Mouse (Mus musculus) spleen, postnatal 10 days (tissue): ENCODE measurements around the gene Trpc1.

ENCODE experiments used
- DNase-seq, 2 experiments: peaks; one replicate each; pipeline ENCODE4 v3.0.0; 2021 to 2022; ENCODE audit warnings: low spot score in 2 of 2

Gene Trpc1

DNA sequence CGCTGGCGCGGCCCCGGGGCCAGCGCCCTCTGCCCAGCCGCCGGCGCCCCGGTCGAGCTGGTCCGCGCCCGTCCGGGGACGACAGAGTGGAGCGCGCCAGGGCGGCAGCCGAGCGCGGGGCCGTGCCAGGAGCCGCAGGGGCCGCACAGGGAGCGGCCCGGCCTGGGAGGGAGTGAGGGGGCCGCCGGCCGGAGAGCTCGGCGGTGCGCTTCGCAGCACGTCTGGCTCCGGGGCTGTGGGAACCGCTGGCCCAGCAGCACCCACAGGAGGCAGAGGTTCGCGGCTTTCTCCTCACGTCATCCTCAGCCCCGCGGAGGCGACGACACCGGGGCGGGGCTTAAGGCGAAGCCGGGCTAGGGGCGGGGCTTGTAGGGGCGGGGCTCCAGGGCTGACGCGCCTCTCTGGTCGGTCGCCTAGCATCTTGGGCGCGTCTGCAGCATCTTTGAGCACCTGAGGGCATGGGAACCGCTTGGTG is at the start of gene Trpc1:
Gene Trpc1, minus strand, starts transcription at position 339 of the 475 bp plus-strand sequence.
- peak; percentile 25 to 70 for DNase-seq

DNA sequence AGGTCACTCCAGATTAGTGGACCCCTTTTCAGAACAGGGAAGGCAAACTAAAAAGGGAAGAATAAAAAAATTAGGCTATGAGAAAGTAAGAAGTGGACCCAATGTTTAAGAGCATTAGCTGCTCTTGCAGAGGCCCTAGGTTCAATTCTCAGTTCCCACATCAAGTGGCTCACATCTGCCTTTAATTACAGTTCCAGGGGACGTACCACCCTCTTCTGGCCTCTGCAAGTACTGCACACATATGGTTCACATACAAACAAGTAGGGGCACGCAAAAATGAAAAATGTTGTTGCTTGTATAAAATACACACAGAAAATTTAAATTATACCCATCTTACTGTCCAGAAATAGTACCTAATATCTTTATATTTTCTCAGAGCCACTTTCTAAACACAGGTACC is 46.1 kb upstream of the Trpc1 start:
- no peak for DNase-seq

DNA sequence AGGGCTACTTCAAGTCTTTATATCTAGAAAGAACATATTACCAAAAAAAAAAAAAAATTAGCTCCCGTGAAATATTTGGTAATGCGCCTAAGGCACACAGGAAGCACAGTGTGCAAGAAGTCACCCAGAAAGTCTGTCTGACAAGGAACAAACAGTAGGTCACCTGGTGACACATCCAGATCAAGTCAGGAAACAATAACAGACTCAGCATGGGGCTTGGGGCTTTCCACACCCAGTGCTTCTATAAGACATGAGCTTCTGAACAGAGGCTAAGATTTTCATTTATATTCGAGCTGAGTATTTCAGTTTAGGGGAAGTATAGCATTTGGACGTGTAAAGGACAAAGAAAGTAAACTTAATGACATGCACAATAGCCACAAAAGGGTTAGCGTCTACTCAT is 45.7 kb upstream of the Trpc1 start:
- no peak for DNase-seq

DNA sequence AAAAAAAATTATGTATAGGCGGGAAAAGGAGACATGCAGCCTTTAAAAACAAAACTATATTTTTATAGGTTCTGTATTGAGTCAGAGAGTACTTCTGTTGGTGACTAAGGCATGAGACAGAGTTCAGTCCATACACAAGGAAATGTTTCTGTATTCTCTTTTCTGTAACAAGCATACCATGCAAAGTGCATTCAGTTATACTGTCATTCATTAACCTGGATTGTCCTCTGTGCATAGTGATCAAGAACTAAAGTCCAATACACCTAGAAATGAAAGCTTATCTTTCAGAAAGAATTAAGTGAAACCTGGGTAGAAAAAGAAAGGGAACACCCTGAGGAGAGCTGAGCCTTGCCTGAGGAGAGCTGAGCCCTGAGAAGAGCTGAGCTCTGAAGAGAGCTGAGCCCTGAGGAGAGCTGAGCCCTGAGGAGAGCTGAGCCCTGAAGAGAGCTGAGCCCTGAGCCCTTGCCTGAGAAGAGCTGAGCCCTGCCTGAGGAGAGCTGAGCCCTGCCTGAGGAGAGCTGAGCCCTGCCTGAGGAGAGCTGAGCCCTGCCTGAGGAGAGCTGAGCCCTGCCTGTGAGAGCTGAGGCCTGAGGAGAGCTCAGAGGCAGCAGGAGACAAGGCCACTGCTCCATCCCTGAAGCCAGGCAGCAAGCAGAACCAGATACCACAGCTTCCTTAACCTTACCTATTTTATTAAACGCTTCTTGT is 45.1 kb upstream of the Trpc1 start:
- no peak for DNase-seq

DNA sequence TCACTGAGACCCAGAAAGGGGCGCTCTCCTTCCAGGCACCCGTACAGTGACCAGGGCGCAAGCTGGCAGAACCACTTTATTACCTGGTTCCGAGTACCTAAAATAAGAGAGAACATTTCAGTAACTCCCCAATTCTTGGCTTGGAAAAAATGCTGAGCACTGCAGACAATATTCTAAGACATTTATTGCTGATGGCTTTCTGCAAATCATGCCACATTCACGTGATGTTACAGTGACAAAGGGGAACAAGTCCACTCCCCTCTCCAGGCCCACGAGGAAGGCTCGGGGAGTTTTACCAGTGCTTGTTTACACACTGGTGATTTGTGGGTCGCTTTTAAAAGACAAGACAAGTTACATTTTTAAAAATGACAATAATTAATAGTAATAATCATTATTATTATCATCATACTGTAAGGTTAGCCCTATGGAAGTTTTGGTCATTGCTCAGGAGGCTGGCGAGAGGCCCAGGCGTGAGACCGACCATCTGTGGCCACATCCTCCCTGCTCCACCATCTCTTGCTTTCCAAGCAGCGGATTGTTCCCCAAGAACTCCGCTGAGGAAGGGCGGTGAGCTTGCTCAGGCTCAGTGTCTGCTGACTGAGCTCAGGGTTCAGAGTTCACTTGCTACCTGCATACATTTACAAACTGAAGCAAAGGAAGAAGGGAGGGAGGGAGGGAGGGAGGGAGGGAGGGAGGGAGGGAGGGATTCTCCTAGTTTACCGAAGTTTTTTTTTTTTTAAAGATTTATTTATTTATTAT is 44.0 kb upstream of the Trpc1 start:
- DNase-seq = no peak

DNA sequence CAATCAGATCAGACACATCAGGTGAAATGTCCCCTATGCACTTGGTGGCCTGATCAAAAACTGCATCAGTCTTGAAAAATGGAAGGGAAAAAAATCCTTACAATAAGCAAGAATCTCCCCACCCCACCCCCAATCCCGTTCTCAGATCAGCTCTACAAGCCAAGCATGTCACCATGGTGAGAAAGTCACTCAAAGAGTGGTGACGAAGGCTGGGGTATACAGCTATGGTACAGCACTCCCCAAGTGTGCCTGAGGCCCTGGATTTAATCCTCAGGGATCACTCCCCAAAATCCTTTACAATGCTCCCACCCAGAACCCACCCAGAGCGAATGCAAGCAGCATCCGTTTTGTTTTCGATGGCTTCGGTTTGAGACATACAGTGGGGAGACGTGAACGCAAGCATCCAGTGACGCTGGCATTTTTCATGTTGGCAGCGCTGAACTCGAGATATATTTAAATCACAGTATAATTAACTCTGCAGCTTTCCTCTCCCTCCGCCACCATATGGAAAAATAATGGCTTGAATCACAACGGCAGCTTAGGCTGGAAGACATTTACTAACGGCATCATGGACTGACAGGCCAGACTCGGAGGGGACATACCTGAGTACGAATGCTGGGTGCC is 34.8 kb upstream of the Trpc1 start:
- DNase-seq = no peak

DNA sequence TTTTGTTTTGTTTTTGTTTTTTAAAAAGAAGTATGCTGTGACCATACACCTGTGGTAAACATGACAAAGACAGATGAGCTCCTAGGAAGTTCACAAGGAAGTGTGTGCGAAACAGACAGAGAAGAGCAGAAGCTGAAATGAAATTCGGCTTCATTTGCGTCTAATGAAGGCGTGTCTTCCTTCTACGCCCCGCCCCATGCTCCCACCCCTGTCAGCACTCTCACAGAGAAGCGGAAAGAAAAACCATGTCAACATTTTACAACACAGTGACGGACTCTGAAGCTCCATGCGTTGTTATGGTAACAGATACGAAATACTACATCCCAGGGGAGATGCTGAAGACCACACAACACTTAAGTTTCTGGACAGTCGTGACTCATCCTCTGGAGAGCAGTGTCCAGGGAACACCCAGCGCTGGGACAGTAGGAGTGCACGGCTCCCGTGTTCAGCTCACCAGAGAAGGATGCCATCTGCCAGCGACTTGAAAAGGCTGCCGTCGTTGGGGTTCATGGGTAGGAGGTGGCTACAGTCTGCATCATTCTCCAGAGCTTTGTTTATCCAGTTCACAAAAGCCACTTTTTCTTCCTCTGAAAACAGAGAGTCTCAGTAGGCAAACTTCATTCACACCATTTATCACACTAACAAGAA is 33.6 kb upstream of the Trpc1 start:
- DNase-seq = no peak

DNA sequence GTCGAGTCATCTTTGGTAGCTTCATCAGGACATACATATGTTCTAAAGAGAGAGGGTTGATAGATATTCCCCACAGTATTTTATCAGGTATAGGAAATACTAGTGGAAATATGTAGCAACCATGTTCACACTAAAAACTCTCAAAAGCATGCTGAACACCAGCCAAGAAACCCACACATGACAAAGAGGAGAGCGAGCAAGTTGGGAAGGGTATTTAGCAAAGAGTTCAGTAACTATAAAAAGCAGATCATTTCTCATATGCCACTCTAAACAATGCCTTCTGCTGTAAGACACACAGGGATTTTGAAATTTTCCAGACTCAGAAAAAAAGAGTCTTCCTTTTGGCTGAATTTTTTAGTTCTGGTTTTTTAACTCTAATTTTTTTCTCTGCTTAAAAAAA is 21.5 kb upstream of the Trpc1 start:
- no peak for DNase-seq

DNA sequence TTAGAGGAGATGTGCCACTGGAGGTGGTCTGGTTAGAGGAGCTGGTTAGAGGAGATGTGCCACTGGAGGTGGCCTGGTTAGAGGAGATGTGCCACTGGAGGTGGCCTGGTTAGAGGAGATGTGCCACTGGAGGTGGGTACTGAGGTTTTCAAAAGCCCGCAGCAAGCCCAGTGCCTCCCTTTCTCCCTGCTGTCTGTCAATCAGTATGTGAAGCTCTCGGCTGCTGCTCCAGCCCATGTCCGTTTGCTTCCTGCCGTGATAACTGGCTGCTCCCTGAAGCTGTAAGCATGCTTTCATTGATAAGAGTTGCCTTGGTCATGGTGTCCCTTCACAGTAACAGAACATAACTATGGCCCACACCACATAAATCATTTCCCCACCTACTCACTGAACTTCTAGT is 13.0 kb upstream of the Trpc1 start:
- no peak for DNase-seq

DNA sequence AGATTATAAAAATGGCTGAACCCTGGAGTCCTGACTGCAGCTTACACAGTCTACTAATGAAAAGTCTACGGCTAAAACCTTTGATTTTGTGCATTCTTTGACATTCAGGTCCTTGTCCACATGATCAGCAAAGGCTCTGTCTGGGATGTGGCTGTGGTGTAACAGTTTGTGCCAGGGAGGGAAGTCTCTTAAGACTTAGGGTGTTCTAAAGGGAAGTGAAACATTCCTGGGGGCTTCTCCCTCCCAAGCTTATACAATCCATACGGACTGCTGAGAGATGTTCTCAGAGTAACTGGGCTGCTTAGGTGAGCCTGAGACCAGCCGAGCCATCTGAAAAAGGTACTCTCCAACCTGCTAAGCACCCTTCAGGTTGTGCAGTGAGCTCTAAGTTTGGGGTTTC is 12.1 kb upstream of the Trpc1 start:
- DNase-seq = no peak

DNA sequence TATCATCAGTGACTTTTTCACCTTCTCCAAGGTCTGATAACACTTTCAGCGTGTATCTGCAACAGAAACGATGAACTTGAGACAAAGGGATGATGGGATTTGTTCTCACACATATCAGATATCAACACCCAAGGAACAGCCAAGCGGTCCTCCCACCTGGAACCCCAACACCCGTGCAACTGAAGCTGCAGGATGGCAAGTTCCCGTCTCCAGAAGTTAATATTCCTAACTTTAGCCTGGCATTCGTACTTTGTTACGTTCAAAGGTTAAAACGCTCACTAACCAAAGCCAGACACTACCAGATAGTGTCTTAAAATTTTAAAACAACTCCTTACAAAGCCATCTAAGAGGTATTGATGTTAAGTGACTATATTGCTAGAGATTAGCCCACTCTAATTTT is 11.2 kb upstream of the Trpc1 start:
- DNase-seq = no peak

DNA sequence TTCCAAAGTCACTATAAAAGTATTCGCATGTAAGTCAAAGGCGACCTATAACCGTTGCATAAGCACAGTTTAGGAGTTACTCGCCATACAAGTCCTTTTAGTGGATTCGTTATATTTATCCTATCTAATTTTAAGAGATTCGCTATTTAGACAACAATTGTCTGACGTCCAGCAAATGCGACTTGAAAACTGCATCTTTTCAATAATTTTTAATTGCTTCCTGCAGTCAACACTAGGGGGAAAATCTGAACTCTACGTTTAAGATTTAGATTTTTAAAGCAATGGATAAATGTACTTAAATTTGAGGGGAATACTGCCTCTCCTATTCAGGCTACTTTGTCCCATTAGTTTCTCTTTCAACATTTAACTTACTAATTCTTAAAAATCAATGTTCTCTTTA is 571 bp upstream of the Trpc1 start:
- DNase-seq = no peak

DNA sequence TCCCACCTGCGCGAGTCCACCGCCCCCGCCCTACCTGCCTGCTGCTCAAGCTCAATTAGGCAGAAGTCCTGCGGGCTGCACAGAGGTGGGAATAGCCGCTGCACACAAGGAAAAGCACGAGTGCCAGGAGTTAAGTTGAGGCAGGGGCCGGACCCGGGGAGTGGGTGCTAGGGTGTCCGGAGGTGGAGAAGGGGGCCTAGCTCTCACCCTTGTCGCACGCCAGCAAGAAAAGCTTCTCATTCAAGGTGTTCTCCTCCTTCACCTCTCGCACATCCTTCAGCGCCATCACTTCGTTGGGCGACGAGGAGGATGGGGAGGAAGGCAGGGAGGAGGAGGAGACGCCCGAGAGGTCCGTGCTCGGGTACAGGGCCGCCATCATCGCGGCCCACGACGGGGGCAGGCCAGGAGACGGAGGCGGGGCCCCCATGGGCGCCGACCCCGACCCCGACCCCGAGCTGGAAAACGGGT is 680 bp downstream of the Trpc1 start:
- DNase-seq = no peak

DNA sequence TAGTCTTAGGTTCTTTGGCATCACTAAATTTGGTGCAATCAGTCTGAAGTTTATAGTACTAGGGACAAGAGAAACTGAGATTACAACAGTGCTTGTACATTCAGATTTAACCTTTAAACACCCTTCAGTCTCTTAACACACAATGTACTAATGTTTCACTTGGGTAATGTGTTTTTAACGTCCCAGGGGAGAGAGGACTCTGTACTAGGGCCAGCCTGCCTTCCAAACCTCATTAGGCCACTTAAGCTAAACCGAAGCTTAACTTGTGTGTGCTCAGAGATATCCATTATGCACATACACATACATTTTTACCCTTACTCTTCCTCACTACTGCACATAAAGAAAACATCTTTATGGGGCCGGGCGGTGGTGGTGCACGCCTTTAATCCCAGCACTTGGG is 2.9 kb downstream of the Trpc1 start:
- DNase-seq = no peak

DNA sequence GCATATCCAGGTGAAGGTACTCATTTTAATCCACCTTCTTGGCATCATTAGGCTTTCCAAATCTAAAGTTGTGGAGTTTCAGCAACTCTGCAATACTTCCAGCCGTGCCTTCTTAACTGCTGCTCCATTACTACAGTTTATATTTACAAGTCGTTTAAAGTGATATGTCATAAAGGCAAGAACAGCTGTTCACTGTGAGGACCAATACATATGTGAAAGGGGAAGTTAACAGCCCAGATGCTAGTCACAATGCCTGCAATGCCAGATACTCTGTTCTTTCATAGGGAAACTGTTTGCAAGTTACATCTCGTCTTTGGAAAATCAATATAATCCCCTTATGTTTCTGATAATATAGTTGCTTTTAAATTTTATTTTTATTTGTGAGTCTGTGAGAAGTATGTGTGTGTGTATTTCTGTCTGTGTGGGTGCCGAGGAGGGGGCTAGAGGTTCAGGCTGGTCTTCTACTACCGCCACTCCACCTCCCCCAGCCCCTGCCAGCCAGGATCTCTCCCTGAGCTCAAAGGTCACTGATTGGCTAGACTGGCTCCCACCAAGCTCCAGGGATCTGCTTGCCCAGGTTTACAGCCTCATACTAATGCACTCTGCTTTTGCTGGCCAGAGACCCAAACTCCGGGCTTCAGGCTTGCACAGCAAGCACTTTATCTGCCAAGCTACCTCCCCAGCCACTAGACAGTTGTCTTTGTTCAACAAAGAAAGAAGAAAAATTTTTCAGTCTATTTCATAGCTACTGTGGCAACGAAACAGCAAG is 5.1 kb downstream of the Trpc1 start:
- DNase-seq = no peak

DNA sequence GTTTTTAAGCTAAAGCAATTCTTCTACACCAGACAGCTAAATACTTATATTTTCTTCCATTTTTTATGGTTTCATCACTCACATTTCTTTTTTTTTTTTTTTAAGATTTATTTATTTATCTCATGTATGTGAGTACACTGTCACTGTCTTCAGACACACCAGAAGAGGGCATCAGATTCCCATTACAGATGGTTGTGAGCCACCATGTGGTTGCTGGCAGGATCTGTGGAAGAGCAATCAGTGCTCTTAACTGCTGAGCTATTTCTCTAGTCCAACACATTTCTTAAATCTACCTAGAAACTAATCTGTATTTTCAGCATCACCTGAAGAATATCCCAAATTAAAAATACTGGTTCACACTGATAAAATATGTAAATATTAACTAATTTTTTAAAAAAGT is 13.9 kb downstream of the Trpc1 start:
- no peak for DNase-seq

DNA sequence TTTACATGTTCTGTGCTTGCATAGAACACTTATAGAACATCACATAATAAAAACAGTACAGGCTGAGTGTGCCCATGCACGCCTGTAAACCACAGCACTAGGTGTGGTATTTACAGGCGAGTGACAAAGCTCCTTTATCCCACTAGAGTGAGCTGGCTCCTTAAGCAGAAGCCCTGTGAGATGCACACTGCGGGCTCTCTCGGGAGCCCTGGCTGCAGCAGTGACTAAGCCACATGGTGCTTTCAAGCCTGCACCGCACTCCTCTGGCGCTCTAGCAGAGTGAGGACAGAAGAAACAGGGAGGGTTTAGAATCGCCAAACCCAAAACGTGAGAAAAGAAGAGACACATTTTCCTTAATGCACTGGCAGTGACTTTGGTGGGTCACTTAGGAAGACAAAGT is 37.6 kb downstream of the Trpc1 start:
- no peak for DNase-seq

DNA sequence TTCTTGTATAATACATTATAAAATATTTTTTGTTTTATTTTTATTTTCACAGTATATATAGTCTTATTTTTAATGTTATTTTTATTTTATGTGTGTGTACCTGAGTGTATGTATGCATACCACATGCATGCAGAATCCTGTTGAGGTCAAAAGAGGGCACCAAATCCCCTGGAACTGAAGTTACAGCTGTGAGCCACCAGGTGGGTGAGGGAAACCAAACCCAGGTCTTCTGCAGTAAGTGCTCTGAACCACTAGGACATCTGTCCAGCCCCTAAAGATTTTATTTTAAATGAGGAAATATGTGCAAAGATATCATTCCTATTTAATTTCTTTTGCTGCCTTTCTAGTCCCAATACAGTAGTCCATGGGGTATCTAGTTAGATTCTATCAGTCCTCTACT is 41.2 kb downstream of the Trpc1 start:
- no peak for DNase-seq

DNA sequence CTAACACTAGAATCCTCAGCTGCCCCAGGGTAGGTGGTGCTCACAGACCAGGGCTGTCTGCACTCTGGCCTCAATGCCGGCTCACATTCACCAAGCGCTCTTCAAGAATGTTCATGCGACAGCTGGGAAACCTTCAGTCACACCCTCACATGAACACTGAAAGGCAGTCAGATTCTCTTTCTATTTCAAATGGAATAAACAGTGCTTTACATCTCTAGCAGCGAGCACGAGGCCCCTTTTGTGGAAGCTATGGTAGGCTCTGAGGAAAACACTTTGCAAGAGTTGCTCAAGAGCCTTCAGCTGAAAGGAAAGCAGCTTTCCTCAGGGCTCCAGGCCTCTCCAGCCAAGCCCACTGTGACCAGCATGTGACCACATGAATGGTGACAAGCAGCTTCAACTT is 44.8 kb downstream of the Trpc1 start:
- no peak for DNase-seq

DNA sequence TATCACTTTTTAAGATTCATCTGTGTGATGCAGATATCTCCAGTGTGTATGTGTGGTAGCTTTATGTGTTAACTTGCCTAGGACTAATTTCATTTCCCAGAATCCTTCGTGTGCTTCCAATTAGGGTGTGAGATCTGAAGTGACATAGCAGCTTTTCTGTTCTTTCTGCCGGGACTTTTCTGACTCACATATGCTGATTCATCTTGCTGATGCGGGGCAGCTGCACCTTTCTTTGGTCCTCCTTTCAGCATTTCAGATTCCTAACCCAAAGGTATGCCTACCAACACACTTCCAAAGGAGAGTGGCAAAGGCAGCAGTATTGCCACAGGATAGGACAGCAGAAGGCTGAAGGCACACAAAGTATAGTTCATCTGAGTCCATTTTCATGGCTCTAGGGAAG is 46.1 kb downstream of the Trpc1 start:
- no peak for DNase-seq

DNA sequence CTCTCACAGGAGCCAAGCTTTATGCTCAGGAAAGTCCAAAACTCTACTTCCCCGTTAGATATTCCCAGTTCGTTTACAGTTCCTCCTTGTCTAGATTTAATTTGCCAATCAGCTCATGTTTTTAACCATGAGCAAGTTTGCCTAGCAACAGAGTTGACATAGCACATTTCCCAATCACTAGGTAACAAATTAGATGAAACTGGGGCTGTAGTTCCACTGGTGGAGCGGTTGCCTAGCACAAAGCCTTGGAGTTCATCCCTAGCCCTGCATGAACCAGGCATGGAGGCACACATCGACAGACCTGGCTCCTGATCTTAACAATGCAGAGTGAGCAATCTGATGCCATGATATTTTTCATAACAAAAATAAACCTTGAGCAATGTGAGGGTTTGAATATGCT is 50.9 kb downstream of the Trpc1 start:
- DNase-seq = no peak

DNA sequence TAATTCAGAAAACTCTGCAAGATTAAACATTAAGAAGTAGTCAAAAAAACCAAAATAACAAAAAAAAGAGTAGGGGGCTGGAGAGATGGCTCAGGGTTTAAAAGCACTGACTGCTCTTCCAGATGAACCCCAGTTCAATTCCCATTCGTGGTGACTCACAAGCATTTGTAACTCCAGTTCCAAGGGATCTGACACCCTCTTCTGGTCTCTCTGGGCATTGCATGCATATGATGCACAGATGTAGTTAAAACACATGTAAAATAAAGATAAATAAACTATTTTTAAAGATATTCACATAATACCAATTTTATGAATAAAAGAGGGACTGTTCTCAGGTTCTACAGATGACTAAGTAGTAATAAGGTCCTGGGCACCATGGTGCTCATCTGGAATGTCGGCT is 52.4 kb downstream of the Trpc1 start:
- DNase-seq = peak; percentile 31 to 60
